Mouse (Mus musculus): ENCODE results near the gene Lamc3. TPM values are rescaled to one million over a fixed set of nuclear protein-coding genes. Genes with fewer than 3 reads are reported as not detected.

Lamc3 gene
- polyA plus RNA-seq, 1 experiment from 2014 or later, result 4.1 TPM

DNA sequence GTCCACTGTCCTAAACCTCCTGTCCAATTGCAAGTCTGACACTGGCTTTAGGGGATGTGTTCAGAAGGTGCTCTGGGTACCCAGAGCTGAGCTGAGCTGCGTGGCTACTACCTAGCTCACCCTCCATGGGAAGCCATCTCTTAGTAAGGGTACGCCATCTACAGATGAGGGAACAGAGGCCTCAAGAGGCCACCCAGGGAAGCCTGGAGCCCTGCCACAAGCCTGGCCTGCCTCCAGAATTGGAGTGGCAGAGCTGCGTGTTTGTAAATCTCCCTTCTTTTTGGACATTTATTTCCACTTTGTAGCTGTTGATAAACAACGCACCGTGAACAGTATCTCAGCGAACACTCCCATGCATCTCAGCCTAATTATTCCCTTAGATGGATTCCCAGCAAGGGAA, 29.9 kb upstream of the Lamc3 start:
- Histone ChIP-seq H3K4me2 (replicated peaks; ENCODE audit: low read depth, low read length) (no peak overlapping the region), H3K9ac (replicated peaks; ENCODE audit: low read length) (no peak overlapping the region), H3K36me3 (ENCODE audit: insufficient read depth, low read length) (no peaks in the 10 kb centered on the region), H3K27me3 (ENCODE audit: insufficient read depth, low read length) (no peaks in the 10 kb centered on the region), H3K27ac (ENCODE audit: low read length) (no peak overlapping the region), H3K9me3 (ENCODE audit: low read length) (no peaks in the 10 kb centered on the region), H3K4me1 (ENCODE audit: insufficient read depth, low read length) (peaks cover 14% of the 10 kb centered on the region), H3K4me3 (ENCODE audit: low read length) (no peak overlapping the region)
- WGBS, result 64% methylated on average over 6 of the region's 6 CpGs
- no peak for ATAC-seq (ENCODE audit: low FRiP score, low TSS enrichment)

DNA sequence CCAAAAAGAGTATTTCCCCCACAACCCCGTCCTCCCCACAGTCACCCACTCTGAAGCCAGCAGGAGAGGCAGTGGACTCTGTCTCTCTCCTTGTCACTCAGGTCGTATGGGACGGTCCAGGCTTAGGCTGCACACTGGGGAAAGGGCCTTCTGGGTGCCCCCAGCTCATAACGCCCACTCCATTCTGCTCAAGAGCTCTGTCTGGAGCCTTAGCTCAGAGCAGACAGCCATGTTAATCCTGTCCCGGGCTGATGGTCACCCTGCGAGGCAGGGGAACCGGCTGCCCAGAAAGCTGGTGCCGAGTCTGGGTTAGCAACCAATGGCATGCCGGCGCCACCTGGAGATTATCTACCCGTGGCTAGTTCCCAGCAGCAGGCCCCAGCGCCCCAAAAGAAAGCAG, 28.6 kb upstream of the Lamc3 start:
- 0 out of 2 replicates have a peak, but pooled peaks have one; percentile 24 for ATAC-seq (ENCODE audit: low FRiP score, low TSS enrichment)
- Histone ChIP-seq H3K9ac (replicated peaks; ENCODE audit: low read length) (no peak overlapping the region), H3K4me1 (ENCODE audit: insufficient read depth, low read length) (peaks cover 14% of the 10 kb centered on the region), H3K27me3 (ENCODE audit: insufficient read depth, low read length) (no peaks in the 10 kb centered on the region), H3K4me2 (replicated peaks; ENCODE audit: low read depth, low read length) (no peak overlapping the region), H3K36me3 (ENCODE audit: insufficient read depth, low read length) (no peaks in the 10 kb centered on the region), H3K9me3 (ENCODE audit: low read length) (no peaks in the 10 kb centered on the region), H3K4me3 (ENCODE audit: low read length) (no peak overlapping the region), H3K27ac (ENCODE audit: low read length) (no peak overlapping the region)
- WGBS, result 26% methylated on average over 12 of the region's 12 CpGs

DNA sequence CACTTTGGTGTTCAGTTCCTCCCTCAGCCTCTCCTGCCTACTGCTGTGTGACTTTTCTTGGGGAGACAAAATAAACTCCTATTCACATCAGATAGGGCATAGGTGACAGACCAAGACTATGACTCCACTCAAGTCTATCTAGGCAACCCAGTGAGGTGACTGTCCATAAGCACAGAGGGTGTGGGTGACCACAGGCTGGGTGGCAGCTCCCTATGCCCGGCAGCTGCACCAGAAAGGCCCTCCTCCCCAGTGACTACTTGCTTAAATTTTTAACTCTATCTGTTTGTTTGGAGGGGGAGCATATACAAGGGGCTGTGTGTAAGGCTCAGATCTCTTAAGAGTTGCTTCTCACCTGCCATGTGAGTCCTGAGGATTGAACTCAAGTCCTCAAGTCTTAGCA, 24.2 kb upstream of the Lamc3 start:
- H3K4me2 ChIP-seq (replicated peaks; ENCODE audit: low read depth, low read length), result no peak overlapping the region
- ATAC-seq (ENCODE audit: low FRiP score, low TSS enrichment), result no peak
- no peaks in the 10 kb centered on the region for H3K27me3 ChIP-seq (ENCODE audit: insufficient read depth, low read length)
- H3K36me3 ChIP-seq (ENCODE audit: insufficient read depth, low read length), result no peaks in the 10 kb centered on the region
- peaks cover 17% of the 10 kb centered on the region for H3K4me1 ChIP-seq (ENCODE audit: insufficient read depth, low read length)
- H3K9me3 ChIP-seq (ENCODE audit: low read length), result no peaks in the 10 kb centered on the region
- H3K9ac ChIP-seq (replicated peaks; ENCODE audit: low read length), result no peak overlapping the region
- no peak overlapping the region for H3K27ac ChIP-seq (ENCODE audit: low read length)
- no peak overlapping the region for H3K4me3 ChIP-seq (ENCODE audit: low read length)
- whole genome bisulfite sequencing, result 47% methylated on average over 1 of the region's 1 CpGs

DNA sequence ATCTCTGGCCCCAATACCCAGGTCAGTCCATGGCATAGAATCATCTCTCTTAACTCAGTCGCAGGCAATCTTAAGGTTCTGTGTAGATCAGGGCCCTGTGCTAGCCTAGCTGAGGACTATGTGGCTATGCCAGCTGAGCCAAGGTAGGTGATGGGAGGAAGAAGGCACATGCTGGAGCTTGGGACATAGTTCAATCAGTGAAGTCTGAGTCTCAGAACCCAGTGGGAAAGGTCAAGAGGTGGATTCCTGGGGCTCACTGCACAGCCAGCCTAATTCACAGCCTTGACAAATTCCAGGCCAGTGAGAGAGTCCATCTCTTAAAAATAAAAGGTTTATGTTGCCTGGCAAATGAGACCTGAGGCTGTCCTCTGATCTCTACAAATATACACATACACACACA, 23.3 kb upstream of the Lamc3 start:
- ATAC-seq (ENCODE audit: low FRiP score, low TSS enrichment), result no peak
- H3K4me1 ChIP-seq (ENCODE audit: insufficient read depth, low read length), result peaks cover 16% of the 10 kb centered on the region
- 92% methylated on average over 1 of the region's 1 CpGs for WGBS
- H3K9me3 ChIP-seq (ENCODE audit: low read length), result no peaks in the 10 kb centered on the region
- H3K4me2 ChIP-seq (replicated peaks; ENCODE audit: low read depth, low read length), result no peak overlapping the region
- H3K36me3 ChIP-seq (ENCODE audit: insufficient read depth, low read length), result no peaks in the 10 kb centered on the region
- H3K27ac ChIP-seq (ENCODE audit: low read length), result no peak overlapping the region
- no peak overlapping the region for H3K9ac ChIP-seq (replicated peaks; ENCODE audit: low read length)
- no peak overlapping the region for H3K4me3 ChIP-seq (ENCODE audit: low read length)
- H3K27me3 ChIP-seq (ENCODE audit: insufficient read depth, low read length), result no peaks in the 10 kb centered on the region

DNA sequence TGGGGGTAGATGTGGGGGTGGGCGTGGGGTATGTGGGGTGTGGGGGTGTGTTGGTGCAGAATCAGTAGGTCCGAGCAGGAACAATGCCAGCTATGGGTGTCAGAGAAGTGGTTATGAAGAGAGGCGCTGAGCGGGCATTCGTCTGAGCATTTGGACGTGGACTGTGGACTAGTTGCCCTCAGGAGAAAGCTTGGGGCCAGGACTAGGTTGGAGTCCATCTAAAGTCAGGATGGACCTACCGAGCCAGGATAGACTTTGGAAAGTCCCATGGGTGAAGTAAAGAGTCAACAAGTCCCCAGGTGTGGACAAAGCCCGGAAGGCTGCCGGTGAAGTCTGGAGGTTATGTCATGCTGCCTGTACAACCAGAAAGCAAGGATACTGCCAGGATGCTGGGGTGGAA, 22.2 kb upstream of the Lamc3 start:
- H3K27ac ChIP-seq (ENCODE audit: low read length), result no peak overlapping the region
- no peak overlapping the region for H3K4me2 ChIP-seq (replicated peaks; ENCODE audit: low read depth, low read length)
- H3K4me1 ChIP-seq (ENCODE audit: insufficient read depth, low read length), result peaks cover 15% of the 10 kb centered on the region; the same call in 1 of the 2 replicates
- no peaks in the 10 kb centered on the region for H3K27me3 ChIP-seq (ENCODE audit: insufficient read depth, low read length)
- H3K9me3 ChIP-seq (ENCODE audit: low read length), result no peaks in the 10 kb centered on the region
- no peaks in the 10 kb centered on the region for H3K36me3 ChIP-seq (ENCODE audit: insufficient read depth, low read length)
- 80% methylated on average over 9 of the region's 9 CpGs for WGBS
- H3K4me3 ChIP-seq (ENCODE audit: low read length), result no peak overlapping the region
- no peak for ATAC-seq (ENCODE audit: low FRiP score, low TSS enrichment)
- no peak overlapping the region for H3K9ac ChIP-seq (replicated peaks; ENCODE audit: low read length)

DNA sequence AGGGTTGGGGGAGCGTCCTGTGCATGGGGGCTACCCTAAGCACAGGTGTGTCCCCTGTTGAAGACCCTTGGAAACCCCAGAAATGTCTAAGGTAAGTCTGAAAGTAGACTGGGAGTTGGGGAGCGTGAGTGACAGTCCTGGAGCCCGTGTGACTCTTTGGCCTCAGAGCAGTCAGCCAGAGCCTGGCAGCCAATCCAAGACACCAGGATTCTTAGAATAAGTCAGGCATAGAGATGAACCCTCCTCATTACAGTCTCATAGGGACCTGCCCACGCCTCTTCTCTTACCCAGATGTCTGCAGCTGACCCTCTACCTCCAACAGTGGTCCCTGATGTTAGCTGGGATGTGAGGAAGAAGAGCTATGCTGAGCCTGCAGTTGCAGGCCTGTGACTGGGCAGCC, 21.8 kb upstream of the Lamc3 start:
- no peak overlapping the region for H3K9ac ChIP-seq (replicated peaks; ENCODE audit: low read length)
- H3K27me3 ChIP-seq (ENCODE audit: insufficient read depth, low read length), result no peaks in the 10 kb centered on the region
- peaks cover 15% of the 10 kb centered on the region; the same call in 1 of the 2 replicates for H3K4me1 ChIP-seq (ENCODE audit: insufficient read depth, low read length)
- no peak for ATAC-seq (ENCODE audit: low FRiP score, low TSS enrichment)
- no peaks in the 10 kb centered on the region for H3K9me3 ChIP-seq (ENCODE audit: low read length)
- no peak overlapping the region for H3K4me2 ChIP-seq (replicated peaks; ENCODE audit: low read depth, low read length)
- no peaks in the 10 kb centered on the region for H3K36me3 ChIP-seq (ENCODE audit: insufficient read depth, low read length)
- WGBS, result 47% methylated on average over 4 of the region's 4 CpGs
- H3K4me3 ChIP-seq (ENCODE audit: low read length), result no peak overlapping the region
- no peak overlapping the region for H3K27ac ChIP-seq (ENCODE audit: low read length)

DNA sequence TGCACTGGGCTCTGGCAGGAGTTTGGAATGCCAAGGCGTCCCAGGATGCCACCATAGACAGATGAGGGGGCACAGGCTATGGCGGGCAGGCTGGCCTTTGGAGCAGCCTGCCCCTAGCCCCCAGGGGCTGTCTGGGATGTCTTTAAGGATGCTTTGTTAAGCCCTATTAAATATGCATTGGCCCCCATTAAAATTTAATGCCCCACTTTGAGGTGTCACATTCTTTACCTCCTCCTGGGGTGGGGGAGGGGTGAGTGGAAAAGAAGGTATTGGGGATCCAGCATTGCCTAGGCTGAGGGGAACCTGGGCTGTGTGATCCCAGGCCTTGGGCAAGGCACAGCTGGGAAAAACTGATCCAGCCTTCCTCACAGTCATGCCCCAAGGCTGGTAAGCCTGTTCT, 21.3 kb upstream of the Lamc3 start:
- H3K9me3 ChIP-seq (ENCODE audit: low read length), result no peaks in the 10 kb centered on the region
- H3K36me3 ChIP-seq (ENCODE audit: insufficient read depth, low read length), result no peaks in the 10 kb centered on the region
- peaks cover 15% of the 10 kb centered on the region; the same call in 1 of the 2 replicates for H3K4me1 ChIP-seq (ENCODE audit: insufficient read depth, low read length)
- no peak overlapping the region for H3K4me2 ChIP-seq (replicated peaks; ENCODE audit: low read depth, low read length)
- H3K27ac ChIP-seq (ENCODE audit: low read length), result no peak overlapping the region
- 39% methylated on average over 2 of the region's 2 CpGs for WGBS
- no peak for ATAC-seq (ENCODE audit: low FRiP score, low TSS enrichment)
- no peak overlapping the region for H3K9ac ChIP-seq (replicated peaks; ENCODE audit: low read length)
- no peak overlapping the region for H3K4me3 ChIP-seq (ENCODE audit: low read length)
- no peaks in the 10 kb centered on the region for H3K27me3 ChIP-seq (ENCODE audit: insufficient read depth, low read length)

DNA sequence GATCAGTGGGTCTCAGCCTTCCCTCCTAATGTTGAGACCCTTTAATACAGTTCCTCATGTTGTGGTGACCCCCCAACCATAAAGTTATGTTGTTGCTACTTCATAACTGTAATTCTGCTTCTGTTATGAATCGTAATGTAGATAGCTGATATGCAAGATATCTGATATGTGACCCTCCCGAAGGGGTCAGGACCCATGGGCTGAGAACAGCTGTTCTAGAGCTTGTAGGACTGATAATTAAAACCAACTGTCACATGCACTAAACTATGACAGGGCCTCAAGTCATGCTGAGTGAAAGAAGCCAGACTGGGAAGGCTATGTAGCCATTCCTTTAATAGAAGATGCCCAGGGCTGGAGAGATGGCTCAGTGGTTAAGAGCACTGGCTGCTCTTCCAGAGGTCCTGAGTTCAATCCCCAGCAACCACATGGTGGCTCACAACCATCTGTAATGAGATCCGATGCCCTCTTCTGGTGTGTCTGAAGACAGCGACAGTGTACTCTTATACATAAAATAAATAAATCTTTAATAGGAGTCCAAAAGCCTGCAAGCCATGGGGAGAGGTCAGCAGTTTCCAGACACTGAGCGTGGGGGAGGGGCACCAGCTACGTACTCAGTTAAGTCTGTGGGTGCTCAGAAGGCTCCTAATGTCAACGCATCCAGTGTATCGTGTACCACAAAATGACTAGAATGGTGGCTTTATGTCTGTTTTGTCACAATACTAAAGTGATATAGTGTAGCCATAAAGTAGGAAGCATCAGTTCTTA, 19.1 kb upstream of the Lamc3 start:
- Histone ChIP-seq H3K27ac (ENCODE audit: low read length) (peak overlapping the region; percentile 68), H3K36me3 (ENCODE audit: insufficient read depth, low read length) (no peaks in the 10 kb centered on the region), H3K4me2 (replicated peaks; ENCODE audit: low read depth, low read length) (no peak overlapping the region), H3K9ac (replicated peaks; ENCODE audit: low read length) (no peak overlapping the region), H3K9me3 (ENCODE audit: low read length) (no peaks in the 10 kb centered on the region), H3K4me3 (ENCODE audit: low read length) (no peak overlapping the region), H3K27me3 (ENCODE audit: insufficient read depth, low read length) (no peaks in the 10 kb centered on the region), H3K4me1 (ENCODE audit: insufficient read depth, low read length) (peaks cover 15% of the 10 kb centered on the region; the same call in 1 of the 2 replicates)
- no peak for ATAC-seq (ENCODE audit: low FRiP score, low TSS enrichment)
- 61% methylated on average over 8 of the region's 8 CpGs for WGBS

DNA sequence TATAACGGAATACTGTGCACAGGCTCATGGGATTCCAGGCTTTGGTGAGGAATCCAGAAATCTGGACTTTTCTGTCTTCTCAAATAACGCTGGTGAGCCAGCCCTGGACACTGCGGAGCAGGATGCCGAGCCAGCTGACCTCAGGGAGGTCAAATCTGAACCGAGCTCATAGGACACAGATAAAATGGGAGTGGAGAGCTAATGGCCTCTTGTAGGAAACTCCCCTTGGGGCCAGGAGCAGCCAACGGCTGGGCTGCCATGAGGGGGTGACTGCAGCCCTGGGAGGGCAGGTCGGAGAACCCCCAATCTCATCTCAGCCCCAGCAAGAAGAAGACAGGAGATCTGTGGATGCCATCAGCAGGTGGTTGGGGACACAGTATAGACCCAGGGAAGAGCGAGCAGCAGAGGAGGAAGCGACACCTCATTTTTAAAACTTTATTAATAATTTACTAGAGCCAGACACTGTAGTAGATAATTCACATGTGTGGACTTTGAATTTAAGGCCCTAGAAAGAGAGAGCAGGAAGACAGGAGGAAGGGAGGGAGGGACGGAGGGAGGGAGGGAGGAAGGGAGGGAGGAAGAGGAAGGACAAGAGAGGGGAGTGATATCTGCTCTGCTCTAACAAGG, 18.4 kb upstream of the Lamc3 start:
- H3K27ac ChIP-seq (ENCODE audit: low read length), result peak overlapping the region; percentile 68
- WGBS, result 38% methylated on average over 10 of the region's 10 CpGs
- no peaks in the 10 kb centered on the region for H3K27me3 ChIP-seq (ENCODE audit: insufficient read depth, low read length)

DNA sequence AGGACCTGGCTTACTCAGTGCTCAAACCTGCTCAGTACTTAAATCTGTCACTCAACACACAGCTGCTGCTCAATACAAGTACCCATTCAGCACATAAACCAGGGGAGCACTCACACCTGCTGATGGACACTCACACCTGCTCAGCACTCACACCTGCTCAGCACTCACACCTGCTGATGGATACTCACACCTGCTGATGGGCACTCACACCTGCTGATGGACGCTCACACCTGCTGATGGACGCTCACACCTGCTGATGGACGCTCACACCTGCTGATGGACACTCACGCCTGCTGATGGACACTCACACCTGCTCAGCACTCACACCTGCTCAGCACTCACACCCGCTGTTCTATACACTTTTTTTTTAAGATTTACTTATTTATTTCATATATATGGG, 17.4 kb upstream of the Lamc3 start:
- H3K4me2 ChIP-seq (replicated peaks; ENCODE audit: low read depth, low read length), result no peak overlapping the region
- no peak overlapping the region for H3K27ac ChIP-seq (ENCODE audit: low read length)
- H3K9ac ChIP-seq (replicated peaks; ENCODE audit: low read length), result no peak overlapping the region
- ATAC-seq (ENCODE audit: low FRiP score, low TSS enrichment), result no peak
- H3K36me3 ChIP-seq (ENCODE audit: insufficient read depth, low read length), result no peaks in the 10 kb centered on the region
- H3K4me3 ChIP-seq (ENCODE audit: low read length), result no peak overlapping the region
- H3K4me1 ChIP-seq (ENCODE audit: insufficient read depth, low read length), result peaks cover 15% of the 10 kb centered on the region
- no peaks in the 10 kb centered on the region for H3K9me3 ChIP-seq (ENCODE audit: low read length)
- peaks cover 1% of the 10 kb centered on the region; the same call in 1 of the 2 replicates for H3K27me3 ChIP-seq (ENCODE audit: insufficient read depth, low read length)
- 85% methylated on average over 5 of the region's 5 CpGs for WGBS

More for the DNA sequence above, 18.4 kb upstream of the Lamc3 start:
- H3K4me3 ChIP-seq (ENCODE audit: low read length), result no peak overlapping the region
- H3K9ac ChIP-seq (replicated peaks; ENCODE audit: low read length), result no peak overlapping the region
- peak; percentile 69 for ATAC-seq (ENCODE audit: low FRiP score, low TSS enrichment)
- H3K4me1 ChIP-seq (ENCODE audit: insufficient read depth, low read length), result peaks cover 15% of the 10 kb centered on the region; the same call in 1 of the 2 replicates
- no peak overlapping the region for H3K4me2 ChIP-seq (replicated peaks; ENCODE audit: low read depth, low read length)
- no peaks in the 10 kb centered on the region for H3K9me3 ChIP-seq (ENCODE audit: low read length)
- H3K36me3 ChIP-seq (ENCODE audit: insufficient read depth, low read length), result no peaks in the 10 kb centered on the region
